Mouse (Mus musculus): ENCODE measurements around the gene Gm42421.

DNA sequence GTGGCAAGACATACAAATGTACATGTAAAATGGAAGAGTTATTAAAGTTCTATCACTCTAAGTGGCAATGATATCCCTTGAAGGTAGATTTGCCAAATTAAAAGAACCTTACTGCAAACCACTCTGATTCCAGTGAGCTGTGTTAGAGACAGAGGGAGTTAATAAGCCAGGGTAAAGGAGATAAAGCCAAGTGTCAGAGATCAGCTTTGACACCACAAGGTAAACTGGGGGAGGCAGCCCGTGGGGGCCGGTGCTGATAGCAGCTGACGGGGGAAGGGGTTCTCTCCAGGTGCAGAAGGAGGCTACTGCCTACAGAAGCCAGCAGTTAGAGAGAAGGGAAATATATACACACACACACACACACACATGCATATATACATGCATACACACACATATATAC, 44.7 kb downstream of the Gm42421 start:
- TF ChIP-seq EP300 (optimal IDR thresholded peaks at IDR 0.05) (no peak), CTCF (IDR thresholded peaks at IDR 0.05; ENCODE audit: low read depth) (no peak)

All from stomach, postnatal 0 days (tissue).